Mouse (Mus musculus) CD4-positive helper T cell, adult 2 months (primary cell): Measurements from ENCODE around the gene Myrfl.

Experiments used
- DNase-seq: peaks from one replicate; pipeline ENCODE4 v3.0.0-alpha.2; 2012; ENCODE audit warnings: low read depth, missing footprints, low spot score

Gene Myrfl

DNA sequence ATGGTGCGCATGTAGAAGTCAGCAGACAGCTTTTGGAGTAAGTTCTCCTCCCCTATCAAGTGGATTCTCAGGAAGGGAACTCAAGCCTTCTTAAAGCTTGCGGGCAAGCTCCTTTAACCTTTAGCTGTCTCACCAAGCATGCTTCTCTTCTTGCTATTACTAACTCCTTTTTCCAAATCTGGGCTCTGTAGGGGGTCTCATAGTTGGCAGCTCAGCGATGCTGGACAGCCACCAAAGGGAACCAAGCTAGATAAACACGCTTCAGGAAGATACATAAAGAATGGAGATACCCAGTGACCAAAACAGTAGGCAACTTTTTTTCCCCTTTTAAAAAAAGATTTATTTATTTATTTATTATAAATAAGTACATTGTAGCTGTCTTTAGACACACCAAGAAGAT lies 136.9 kb downstream of the Myrfl start:
- no peak for DNase-seq

DNA sequence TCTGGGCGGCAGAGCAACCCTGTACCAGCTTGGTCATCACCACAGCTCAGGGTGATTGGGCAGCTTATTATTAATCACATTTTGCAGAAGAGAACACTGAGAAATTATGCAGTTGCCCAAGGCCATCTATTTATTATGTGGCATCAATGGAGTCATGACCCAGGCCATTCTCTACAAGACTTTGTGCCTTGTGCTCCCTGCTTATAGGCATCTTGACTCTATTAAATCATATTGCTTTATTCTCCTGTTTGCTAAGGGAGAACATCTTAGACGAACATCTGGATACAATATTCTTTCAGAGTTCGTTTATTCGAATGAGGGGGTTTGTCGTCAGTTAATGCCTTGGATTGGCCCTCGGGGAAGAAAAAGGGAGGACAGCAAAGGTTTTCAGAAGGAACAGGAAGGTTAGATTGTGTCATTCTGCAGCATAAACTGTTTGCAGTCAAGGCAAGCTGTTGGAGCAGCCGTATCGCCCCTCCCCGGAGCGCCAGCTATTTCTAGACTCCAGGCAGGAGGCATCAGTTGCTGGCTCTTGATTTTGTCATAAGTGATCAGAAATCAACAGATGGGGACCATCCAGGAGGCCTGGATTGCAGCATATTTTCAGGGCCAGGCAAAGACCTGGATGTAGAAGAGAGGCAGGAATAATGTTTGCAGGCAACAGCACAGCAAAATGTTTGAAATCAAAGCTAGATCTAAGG lies 140.7 kb downstream of the Myrfl start:
- DNase-seq = no peak

DNA sequence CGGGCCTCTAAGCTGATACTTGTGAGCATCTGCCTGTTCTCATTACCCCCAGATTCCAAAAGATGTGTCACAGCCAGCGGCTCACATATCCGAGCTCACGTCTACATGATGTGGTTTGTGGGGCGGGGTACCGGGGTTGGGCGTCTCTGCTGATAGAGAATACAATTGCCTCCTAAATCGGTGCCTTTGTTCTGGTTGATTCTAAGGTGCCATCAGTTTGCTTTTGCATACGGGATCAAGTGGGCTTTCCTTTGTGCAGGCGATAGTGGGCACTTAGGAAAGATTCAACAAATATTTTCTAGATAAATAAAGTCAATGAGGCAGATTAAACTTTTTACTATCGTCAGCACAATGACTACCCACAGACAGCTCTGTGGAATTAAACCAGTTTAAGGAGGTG lies 141.8 kb downstream of the Myrfl start:
- no peak for DNase-seq

DNA sequence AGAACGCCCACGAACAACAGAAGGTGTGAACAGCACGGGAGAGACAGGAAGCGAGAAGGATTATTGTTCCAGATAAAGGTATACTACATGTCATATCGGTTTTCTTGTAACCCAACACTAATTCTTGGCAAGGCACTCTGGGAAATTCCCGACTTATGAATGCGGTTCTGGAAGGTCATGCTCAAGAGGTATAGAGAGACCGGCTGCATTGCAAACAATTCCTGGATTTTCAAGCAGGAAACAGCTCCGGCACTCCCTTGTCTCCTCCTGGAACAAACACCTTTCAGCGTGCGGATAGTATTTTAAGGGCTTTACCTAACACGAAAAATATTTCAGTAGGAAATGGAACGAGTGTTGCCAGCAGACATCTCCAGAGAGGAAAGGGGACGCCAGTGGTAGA lies 145.8 kb downstream of the Myrfl start:
- no peak for DNase-seq

DNA sequence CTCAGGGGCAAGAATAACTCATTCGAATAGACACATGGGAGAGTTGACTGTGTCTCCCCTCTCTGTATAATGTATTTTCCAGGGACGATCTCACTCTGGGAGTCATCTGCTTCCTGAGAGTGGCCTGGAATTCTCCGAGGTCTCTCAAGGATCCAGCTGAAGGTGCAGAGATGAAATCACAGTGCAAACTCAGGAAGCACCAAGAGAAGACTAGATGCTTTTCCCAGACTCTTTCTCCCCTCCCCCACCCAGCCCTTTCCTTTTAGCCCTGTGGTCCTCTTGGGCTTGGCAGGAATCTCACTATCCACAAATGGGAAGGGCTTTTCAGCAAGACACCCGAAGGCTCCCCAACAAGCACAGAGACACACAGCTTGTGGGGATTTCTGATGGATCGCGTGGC lies 146.7 kb downstream of the Myrfl start:
- no peak for DNase-seq

DNA sequence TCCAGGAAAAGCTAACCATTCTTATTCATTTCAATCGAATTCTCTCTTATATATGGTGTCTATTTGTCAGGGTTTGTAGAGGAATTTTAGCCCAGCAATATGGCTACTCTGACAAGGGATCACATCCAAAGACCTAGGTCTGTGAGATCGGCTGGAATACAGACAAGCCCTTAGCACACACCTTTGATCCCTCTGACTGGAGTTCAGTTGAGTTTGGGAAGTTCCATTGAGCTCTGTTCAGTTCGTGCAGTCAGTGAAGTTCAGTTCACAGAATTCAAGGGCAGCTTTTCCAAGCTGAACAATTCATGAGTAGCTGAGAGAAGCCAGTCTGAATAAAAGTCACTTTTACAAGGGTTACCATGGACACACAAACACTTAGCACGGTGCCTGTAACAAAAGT lies 148.0 kb downstream of the Myrfl start:
- no peak for DNase-seq

DNA sequence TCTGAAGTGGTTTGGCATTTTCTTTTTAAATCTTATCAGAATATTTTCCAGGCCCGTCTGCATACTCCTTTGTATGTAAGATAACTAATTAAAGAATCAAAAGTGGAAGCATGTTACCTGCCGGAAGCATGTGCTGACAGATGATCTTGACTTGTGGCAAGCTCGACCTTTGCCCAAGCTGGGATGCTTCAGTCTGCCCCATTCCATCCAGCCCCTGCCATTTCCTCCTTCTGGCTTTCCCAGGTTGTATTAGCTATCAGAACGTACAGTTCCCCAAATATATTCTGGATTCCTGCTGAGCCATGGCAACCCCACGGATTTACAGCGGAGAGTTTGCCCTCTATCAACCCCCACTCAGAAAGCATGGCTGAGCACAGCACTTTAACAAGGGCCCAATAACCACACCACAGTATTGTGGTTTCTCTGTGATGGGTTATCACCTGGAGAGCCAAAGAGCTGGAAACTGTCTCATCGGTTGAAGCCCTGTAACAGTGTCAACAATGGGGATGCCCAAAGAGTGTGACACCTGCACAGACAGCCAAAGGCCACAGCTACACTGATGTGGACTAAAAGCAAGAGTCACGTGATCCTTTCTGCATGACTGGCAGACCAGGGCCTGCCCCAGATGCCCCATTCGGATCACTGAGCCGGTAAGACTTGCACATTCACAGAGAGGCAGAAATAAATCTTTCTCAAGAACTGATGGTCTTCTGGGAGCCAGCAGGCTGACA lies 150.3 kb downstream of the Myrfl start:
- DNase-seq = peak; percentile 41

DNA sequence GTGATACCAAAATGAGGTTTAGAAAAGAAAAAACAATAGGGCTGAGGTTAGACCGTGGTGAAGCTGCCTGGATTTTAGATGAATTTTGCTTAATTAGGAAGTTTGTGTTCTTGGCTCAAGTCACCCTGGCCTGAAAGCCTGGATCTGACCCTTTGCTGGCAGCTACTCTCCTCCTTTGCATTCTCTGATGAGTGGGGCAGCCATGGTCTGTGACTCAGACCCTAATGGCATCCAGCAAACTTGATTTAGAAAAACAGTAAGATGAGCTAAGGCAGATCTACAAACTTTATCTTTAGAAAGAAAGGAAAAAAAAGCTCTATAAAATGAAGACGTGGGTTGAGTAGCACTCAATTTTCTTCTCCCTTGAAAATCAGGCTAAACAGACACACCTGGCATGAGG lies 154.0 kb downstream of the Myrfl start:
- no peak for DNase-seq

DNA sequence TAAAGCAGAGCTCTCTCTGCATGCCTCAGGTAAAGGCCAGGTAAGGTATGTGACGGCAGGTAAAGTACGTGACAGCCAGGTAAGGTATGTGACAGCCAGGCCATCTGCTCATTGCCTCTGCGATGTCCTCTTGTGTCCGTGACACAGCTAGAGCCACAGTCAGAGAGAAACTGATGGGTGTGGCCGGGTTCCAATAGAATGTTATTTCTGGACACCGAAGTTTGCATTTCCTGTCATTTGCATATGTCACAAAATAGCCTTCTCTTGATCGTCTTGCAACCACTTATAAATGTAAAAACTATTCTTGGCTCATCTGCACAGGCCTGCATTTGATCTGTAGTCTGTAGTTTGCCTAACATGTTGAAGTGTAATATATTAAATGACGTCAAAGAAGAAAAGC lies 154.5 kb downstream of the Myrfl start:
- no peak for DNase-seq

DNA sequence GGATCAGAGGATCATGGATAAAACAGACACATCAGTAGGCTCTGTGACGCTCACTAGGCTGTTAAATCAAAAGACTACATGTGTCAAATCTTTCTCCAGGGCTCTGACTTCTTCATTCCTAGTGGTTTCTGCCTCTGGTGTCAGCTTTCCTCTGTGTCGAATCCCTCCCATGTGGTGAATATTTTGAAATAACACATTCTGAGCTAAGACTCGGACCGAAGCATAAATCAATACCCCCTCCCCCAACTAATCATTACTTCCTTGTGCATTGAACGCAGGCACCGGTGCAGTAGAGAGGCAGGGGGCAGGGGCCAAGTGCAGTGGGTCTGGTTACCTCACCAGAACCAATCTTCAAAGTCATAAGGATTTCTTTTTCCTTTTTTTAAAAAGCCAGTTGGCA lies 155.4 kb downstream of the Myrfl start:
- no peak for DNase-seq

DNA sequence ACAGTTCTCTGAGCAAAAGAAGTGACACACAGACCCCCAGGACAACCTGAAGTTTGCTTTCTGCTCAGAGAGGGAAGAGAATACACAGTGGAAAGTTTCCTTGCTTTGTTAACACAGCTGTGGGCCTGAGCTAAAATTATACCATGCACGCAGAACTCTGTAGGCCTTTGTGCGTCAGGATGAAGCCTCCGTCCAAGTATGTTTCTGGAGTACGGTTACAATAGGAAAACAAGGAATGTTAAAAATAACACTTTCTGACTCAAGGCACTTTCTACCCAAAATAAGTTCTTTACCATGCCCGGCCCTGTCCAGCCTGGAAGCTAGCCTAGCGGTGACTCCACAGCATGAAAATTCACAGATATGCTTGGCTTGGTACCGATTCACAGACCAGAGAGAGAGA lies 156.6 kb downstream of the Myrfl start:
- no peak for DNase-seq

DNA sequence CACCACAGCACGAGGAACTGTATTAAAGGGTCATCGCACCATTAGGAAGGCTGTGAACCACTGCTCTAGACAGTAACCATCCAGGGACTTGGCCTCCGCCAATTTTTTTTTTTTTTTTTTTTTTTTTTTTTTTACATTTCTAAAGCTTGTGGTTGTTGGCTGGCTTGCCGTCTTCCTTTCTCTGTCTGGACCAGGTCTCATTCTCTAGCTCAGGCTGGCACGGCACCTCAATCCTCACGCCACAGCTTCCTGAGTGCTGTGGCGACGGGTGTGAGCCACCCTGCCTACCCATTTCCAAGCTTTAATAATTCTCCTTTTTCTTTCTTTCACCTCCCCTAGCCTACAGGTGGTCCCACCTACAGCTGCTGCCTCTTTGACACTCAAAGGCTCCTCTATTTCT lies 158.2 kb downstream of the Myrfl start:
- no peak for DNase-seq

DNA sequence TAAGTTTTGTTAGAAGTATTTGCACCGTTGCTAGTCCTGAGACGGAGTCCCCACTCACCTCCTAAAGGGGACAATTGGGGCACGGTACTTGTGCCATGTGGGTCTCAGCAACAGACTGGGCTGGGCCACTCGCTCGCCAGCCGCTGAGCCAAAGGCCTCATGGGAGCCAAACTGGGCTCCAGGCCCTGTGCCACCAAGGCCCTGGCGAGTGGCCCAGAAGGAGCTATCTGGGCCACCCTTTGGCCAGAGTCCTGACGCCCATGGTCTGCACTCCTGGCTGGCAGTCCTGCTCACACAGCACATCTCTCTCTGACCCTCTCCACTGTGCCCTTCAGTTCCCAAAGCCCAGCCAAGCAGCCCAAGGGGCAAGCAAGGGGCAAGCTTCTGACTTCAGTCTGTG lies 161.1 kb downstream of the Myrfl start:
- no peak for DNase-seq

DNA sequence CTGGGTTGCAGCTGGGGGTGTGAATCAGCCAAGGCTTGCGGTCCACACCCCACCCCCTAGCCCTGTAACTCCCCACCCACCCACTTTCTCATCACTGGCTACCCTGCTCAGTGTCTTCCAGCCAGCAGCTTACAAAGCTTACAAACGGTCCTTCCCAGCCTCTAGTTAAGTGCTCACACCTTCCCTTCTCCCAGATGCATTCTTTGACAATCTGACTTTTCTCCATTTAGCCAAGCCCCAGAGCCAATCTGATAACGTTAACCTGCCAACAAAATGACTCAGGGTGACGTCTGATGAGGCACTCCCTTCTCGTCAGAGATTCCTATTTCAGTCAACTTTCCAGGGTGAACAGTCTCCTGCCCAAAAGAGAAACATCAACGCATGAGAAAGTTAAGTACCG lies 163.1 kb downstream of the Myrfl start:
- DNase-seq = no peak

DNA sequence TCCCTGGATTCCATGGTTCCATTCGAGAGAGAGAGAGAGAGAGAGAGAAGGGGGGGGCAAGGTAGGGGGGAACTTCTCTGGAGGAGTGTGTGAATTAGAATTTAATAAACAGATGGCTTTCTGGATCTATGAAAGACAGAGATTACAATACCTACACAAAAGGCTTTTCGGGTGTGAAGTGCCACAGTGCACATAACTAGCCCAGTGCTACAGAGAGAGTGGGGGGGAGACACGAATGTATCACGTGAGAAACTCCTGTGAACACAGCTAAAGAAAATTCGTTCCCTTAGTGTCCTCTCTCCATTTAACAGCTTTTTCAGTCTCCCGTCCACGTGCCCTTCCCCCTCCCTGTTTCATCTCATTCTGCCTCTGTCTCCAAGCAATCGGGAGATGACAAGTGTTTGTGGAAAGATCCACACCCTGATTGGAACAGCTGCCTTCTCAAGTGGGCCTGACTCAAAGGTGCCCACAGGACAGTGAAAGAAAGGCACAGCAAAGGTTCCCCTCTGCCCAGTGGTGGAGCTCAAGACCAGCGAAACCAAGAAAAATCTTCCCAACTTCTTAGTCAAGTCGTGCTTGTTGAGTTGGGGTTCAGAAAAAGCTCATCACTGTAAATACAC lies 166.6 kb downstream of the Myrfl start:
- DNase-seq = no peak

DNA sequence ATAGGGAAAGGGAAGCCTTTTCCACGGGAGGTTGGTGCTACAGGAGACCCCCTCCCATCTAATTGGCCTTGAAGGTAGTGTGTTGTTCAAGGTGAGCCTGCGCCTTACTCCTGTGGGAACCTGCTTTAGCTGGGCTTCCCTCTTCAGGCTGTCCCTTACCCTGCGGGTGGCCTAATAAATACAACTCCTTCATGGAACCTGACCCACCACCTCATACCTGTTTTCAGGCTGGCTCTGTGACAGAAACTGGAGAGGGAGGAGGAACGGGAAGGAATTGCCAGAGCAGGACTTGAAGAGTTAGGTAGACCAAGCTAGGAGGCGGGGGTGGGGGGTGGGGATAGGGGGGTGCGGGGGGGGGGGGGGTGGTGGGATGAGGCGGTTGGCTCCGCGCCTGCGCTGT lies 167.9 kb downstream of the Myrfl start:
- no peak for DNase-seq

DNA sequence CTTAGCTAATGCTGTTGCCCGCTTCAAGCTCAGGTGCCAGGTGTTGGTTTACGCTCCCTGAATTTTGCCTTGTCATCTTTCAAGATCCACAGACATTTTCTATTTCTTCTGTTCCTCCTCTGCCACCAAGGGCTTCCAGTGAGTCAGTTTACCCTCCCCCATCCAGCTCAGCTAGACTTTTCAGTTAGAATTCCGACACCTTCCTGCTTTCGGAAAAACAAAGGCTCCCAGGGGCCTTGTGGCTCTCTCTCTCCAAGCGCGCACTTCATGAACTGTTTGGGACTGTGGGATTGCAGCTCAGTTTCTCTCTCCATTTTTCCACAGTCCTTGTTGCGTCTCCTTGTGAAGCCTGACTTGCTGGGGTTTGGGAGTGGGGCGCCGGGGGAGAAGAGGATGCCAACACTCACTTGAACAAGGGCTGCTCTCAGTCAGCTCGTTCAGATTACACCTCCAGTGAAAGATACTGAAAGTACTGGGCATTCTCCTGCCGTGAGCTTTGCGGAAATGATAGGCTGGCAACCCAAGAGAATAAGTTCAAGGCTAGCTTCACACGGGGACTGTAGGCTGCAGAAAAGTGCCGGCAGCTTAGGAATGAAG lies 168.9 kb downstream of the Myrfl start:
- no peak for DNase-seq
